ENCODE assay signal across 12 mouse cellular contexts in genomic region chr12:83206866-83207265, GRCm38 (mm10).
"Had no signal": no experiment of that assay in that cellular context is flagged by ENCODE, and none has a peak within 500 bp of the region (broad histone marks: within the 10 kb centered on the region; RNA-seq: fewer than 3 reads in every experiment).

No protein-coding gene starts in this region.

- H3K9ac ChIP-seq: liver, embryonic 13.5 days had no signal

- H3K4me2 ChIP-seq: liver, embryonic 13.5 days; midbrain, embryonic 11.5 days had no signal

- H3K4me3 ChIP-seq: left cerebral cortex, adult 2 months; liver, embryonic 13.5 days had no signal

- DNase-seq: kidney, postnatal 10 days; kidney, postnatal 36 days; layer of hippocampus, postnatal 36 days; liver, embryonic 13.5 days; lung, adult 2 months; lung, postnatal 14 days; lung, postnatal 4 days; midbrain, embryonic 14.5 days; thymus, adult 18-20 months; thymus, postnatal 36 days had no signal

- H3K36me3 ChIP-seq: liver, embryonic 13.5 days had no signal

- H3K27ac ChIP-seq: left cerebral cortex, adult 2 months; liver, embryonic 13.5 days had no signal

- H3K9me3 ChIP-seq: liver, embryonic 13.5 days had no signal
